ENCODE assay signal across 15 mouse cellular contexts in the genomic region with DNA sequence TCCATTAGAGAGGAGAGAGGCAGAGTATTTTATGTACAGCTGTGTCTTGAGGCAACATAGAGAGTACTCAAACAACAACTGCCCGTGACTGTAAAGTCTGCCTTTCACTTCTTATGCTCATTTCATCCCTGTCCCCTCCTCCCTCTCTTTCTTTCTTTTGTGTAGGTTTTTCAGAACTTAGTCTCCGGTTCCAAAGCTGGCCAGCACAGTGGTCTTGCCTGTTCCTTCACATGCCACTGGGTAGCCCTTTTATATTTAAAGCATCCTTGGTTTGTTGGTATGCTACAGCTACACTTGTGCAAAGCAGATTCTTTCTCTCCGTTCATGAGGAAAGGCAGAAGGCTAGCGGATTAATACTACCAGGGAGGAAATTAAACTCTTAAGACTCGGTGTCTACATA.
DNase-seq lines count a peak whose midpoint lies in the region; ATAC-seq and TF ChIP-seq lines count a peak whose summit lies in the region.
"Had no signal": no experiment of that assay in that cellular context is flagged by ENCODE, and none has a peak within 500 bp of the region (broad histone marks: within the 10 kb centered on the region; RNA-seq: fewer than 3 reads in every experiment).

No protein-coding gene starts in this region.

- peak overlapping the region; percentile 54 for H3K27ac ChIP-seq in layer of hippocampus, adult 2 months
- H3K27ac ChIP-seq in forebrain, embryonic 12.5 days, result peak overlapping the region; percentile 70
- peak overlapping the region; percentile 65 for H3K27ac ChIP-seq in forebrain, embryonic 16.5 days (ENCODE audit: low read length)
- H3K27ac ChIP-seq in midbrain, postnatal 0 days (ENCODE audit: low read depth, low read length), result peak overlapping the region; percentile 32; the same call in 1 of the 2 replicates
- no peak overlapping the region for H3K27ac ChIP-seq in intestine, postnatal 0 days (ENCODE audit: low read depth, low read length)
- H3K27ac ChIP-seq: midbrain, embryonic 12.5 days had no signal

- 35% methylated on average over 5 of the region's 5 CpGs for WGBS in forebrain, embryonic 12.5 days
- 6% methylated on average over 5 of the region's 5 CpGs for WGBS in forebrain, embryonic 16.5 days
- 40% methylated on average over 5 of the region's 5 CpGs for WGBS in midbrain, postnatal 0 days
- 82% methylated on average over 5 of the region's 5 CpGs for WGBS in intestine, postnatal 0 days

- no peaks in the 10 kb centered on the region for H3K27me3 ChIP-seq in forebrain, embryonic 12.5 days
- no peaks in the 10 kb centered on the region for H3K27me3 ChIP-seq in forebrain, embryonic 16.5 days (replicated peaks; ENCODE audit: control insufficient read depth, insufficient read depth, low read length)
- no peaks in the 10 kb centered on the region for H3K27me3 ChIP-seq in midbrain, postnatal 0 days (ENCODE audit: insufficient read depth, low read length)
- H3K27me3 ChIP-seq in intestine, postnatal 0 days (replicated peaks; ENCODE audit: control insufficient read depth, insufficient read depth, low read length), result no peaks in the 10 kb centered on the region
- H3K27me3 ChIP-seq: midbrain, embryonic 12.5 days had no signal

- ATAC-seq in forebrain, embryonic 12.5 days (ENCODE audit: low FRiP score), result peak; percentile 71
- ATAC-seq in forebrain, embryonic 16.5 days, result peak; percentile 82
- peak; percentile 52 for ATAC-seq in midbrain, postnatal 0 days (ENCODE audit: low FRiP score)
- ATAC-seq in intestine, postnatal 0 days, result no peak
- ATAC-seq: intestine, embryonic 16.5 days; liver, postnatal 0 days had no signal

- no peak overlapping the region for H3K9ac ChIP-seq in forebrain, embryonic 12.5 days
- no peak overlapping the region for H3K9ac ChIP-seq in forebrain, embryonic 16.5 days (replicated peaks; ENCODE audit: low read depth, low read length)
- H3K9ac ChIP-seq in midbrain, postnatal 0 days (replicated peaks; ENCODE audit: low read length, poor library complexity, severe bottlenecking), result no peak overlapping the region
- no peak overlapping the region for H3K9ac ChIP-seq in intestine, postnatal 0 days (ENCODE audit: low read depth, low read length)
- H3K9ac ChIP-seq: liver, postnatal 0 days; midbrain, embryonic 12.5 days had no signal

- peaks cover 11% of the 10 kb centered on the region for H3K4me1 ChIP-seq in forebrain, embryonic 12.5 days
- peaks cover 12% of the 10 kb centered on the region for H3K4me1 ChIP-seq in forebrain, embryonic 16.5 days (replicated peaks; ENCODE audit: control insufficient read depth, insufficient read depth, low read length)
- no peaks in the 10 kb centered on the region for H3K4me1 ChIP-seq in midbrain, postnatal 0 days (ENCODE audit: insufficient read depth, low read length)
- no peaks in the 10 kb centered on the region for H3K4me1 ChIP-seq in intestine, postnatal 0 days (replicated peaks; ENCODE audit: control insufficient read depth, insufficient read depth, low read length)

- DNase-seq in layer of hippocampus, adult 2 months (ENCODE audit: low spot score in 2 of 2), result no peak
- no peak for DNase-seq in layer of hippocampus, postnatal 14 days (ENCODE audit: low spot score in 2 of 2)
- DNase-seq in midbrain, postnatal 0 days (ENCODE audit: low spot score), result peak; percentile 41
- DNase-seq in kidney, adult 18-20 months, result no peak
- no peak for DNase-seq in kidney, postnatal 10 days
- DNase-seq: liver; liver, postnatal 0 days; lung, postnatal 4 days had no signal

- H3K36me3 ChIP-seq in forebrain, embryonic 12.5 days (replicated peaks), result no peaks in the 10 kb centered on the region
- H3K36me3 ChIP-seq in forebrain, embryonic 16.5 days (ENCODE audit: control insufficient read depth, insufficient read depth), result no peaks in the 10 kb centered on the region
- H3K36me3 ChIP-seq in midbrain, postnatal 0 days (ENCODE audit: insufficient read depth, low read length), result no peaks in the 10 kb centered on the region
- H3K36me3 ChIP-seq in intestine, postnatal 0 days (ENCODE audit: control insufficient read depth, insufficient read depth), result no peaks in the 10 kb centered on the region
- H3K36me3 ChIP-seq: G1E; midbrain, embryonic 12.5 days had no signal

- H3K4me2 ChIP-seq in forebrain, embryonic 12.5 days, result peak overlapping the region; percentile 17; the same call in 1 of the 2 replicates
- peak overlapping the region; percentile 39 for H3K4me2 ChIP-seq in forebrain, embryonic 16.5 days (ENCODE audit: low read length)
- peak overlapping the region; percentile 24; the same call in 1 of the 2 replicates for H3K4me2 ChIP-seq in midbrain, postnatal 0 days (ENCODE audit: low read depth, low read length, poor library complexity, severe bottlenecking)
- no peak overlapping the region for H3K4me2 ChIP-seq in intestine, postnatal 0 days (replicated peaks; ENCODE audit: low read depth)
- H3K4me2 ChIP-seq: heart, embryonic 11.5 days; midbrain, embryonic 12.5 days had no signal

- peak overlapping the region; percentile 43 for H3K4me3 ChIP-seq in layer of hippocampus, adult 2 months
- no peak overlapping the region for H3K4me3 ChIP-seq in forebrain, embryonic 12.5 days (replicated peaks)
- peak overlapping the region; percentile 18 for H3K4me3 ChIP-seq in forebrain, embryonic 16.5 days (replicated peaks; ENCODE audit: low read length)
- H3K4me3 ChIP-seq in midbrain, postnatal 0 days (ENCODE audit: low read depth, low read length), result no peak overlapping the region; the same call in 1 of the 2 replicates
- no peak overlapping the region for H3K4me3 ChIP-seq in intestine, postnatal 0 days (ENCODE audit: low read depth, low read length)
- H3K4me3 ChIP-seq: midbrain, embryonic 12.5 days had no signal

- H3K9me3 ChIP-seq in forebrain, embryonic 12.5 days, result no peaks in the 10 kb centered on the region
- H3K9me3 ChIP-seq in forebrain, embryonic 16.5 days (ENCODE audit: control insufficient read depth, low read length), result no peaks in the 10 kb centered on the region
- H3K9me3 ChIP-seq in midbrain, postnatal 0 days (ENCODE audit: low read length), result no peaks in the 10 kb centered on the region
- H3K9me3 ChIP-seq in intestine, postnatal 0 days (ENCODE audit: control insufficient read depth), result no peaks in the 10 kb centered on the region
- H3K9me3 ChIP-seq: G1E; midbrain, embryonic 12.5 days had no signal

- no peak for TF ChIP-seq CTCF in layer of hippocampus, adult 2 months (conservative IDR thresholded peaks at IDR 0.05)
- TF ChIP-seq CTCF in midbrain, postnatal 0 days (IDR thresholded peaks at IDR 0.05), result no peak
- no peak for TF ChIP-seq CTCF in intestine, postnatal 0 days (IDR thresholded peaks at IDR 0.05; ENCODE audit: low read depth)

Comparison
In these comparisons a context has a peak if more than half of its experiments do, and no peak if none do; other contexts are left out.
1. H3K4me3 ChIP-seq: peak in layer of hippocampus, adult 2 months (single experiment) and forebrain, embryonic 16.5 days (single experiment); none in forebrain, embryonic 12.5 days (single experiment), midbrain, postnatal 0 days (single experiment) and intestine, postnatal 0 days (single experiment).